Mouse (Mus musculus): ENCODE measurements at regions not wholly inside any gene's neighbourhood (a gene's known extent, or its start where the extent isn't known, plus 50 kb on each side); places are given as distances from the start of the nearest gene placed in this dataset.

DNA sequence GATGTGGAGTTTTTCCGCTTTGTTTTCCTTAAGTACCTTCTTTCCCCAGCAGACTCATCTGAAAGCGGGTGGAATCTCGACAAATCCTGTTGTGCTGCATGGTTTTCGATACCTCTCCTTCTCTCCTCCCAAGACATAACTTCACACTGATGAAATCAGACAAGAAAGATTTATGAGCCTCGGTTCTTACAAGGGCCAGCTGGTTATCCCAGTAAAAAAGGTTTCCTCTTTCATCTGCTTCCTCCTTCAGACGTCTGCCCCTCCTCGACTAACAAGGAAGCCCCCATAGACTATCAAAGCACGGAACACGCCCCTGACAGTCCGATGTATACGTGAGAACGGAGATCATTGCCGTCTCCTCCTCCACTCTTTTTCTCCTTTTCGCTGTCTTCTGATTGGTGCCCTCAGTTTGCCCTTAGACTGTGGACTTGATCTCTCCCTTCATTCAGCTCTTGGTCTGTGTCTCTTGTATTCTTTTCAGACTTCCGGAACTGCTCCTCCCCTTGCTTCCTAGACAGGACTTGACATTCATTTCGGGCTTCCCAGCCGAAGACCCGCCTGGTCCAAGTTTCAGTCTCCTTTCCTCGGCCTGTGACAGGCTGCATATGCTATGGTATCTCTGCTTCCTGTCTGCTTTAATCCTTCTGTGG lies 474.4 kb downstream of the Klf5 start:
- no peaks in the 10 kb centered on the region for H3K27me3 ChIP-seq (ENCODE audit: control insufficient read depth, insufficient read depth, low read length)
- no peak overlapping the region for H3K27ac ChIP-seq (ENCODE audit: control insufficient read depth, insufficient read depth, low read depth, low read length)
- no peaks in the 10 kb centered on the region for H3K36me3 ChIP-seq (ENCODE audit: control insufficient read depth, insufficient read depth, low read length)
- H3K4me1 ChIP-seq (ENCODE audit: control insufficient read depth, insufficient read depth, low read length): no peaks in the 10 kb centered on the region
- TF ChIP-seq POLR2A (IDR thresholded peaks at IDR 0.05; ENCODE audit: control insufficient read depth, low read depth, low read length) (no peak), CTCF (IDR thresholded peaks at IDR 0.05; ENCODE audit: control insufficient read depth, insufficient read depth, insufficient replicate concordance, low read depth, low read length) (no peak)
- peak overlapping the region; percentile 54 for H3K4me3 ChIP-seq (ENCODE audit: control insufficient read depth, low read depth, low read length)

DNA sequence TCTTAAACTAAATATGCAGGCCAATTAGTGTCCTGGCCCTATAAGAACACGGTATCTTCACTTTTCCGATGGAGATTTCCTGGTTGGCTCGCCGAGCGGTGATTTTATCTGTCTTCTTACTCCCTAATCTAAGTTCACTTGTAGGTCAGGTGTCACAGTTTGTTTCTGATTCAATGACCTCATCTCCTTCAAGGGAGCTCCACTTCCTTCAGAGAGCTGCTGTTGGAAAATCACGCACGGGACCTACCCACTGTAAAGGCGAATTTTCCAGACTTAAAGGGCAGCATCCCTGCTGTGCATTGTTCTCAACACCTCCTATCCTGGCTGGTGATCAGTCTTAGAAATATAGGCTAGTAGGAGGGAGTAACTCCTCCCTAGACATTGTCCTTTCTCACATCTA lies 480.0 kb downstream of the Klf5 start:
- no peak overlapping the region for H3K4me3 ChIP-seq (ENCODE audit: control insufficient read depth, low read depth, low read length)
- TF ChIP-seq CTCF (IDR thresholded peaks at IDR 0.05; ENCODE audit: control insufficient read depth, insufficient read depth, insufficient replicate concordance, low read depth, low read length) (no peak), POLR2A (IDR thresholded peaks at IDR 0.05; ENCODE audit: control insufficient read depth, low read depth, low read length) (no peak)
- no peaks in the 10 kb centered on the region for H3K27me3 ChIP-seq (ENCODE audit: control insufficient read depth, insufficient read depth, low read length)
- no peak overlapping the region for H3K27ac ChIP-seq (ENCODE audit: control insufficient read depth, insufficient read depth, low read depth, low read length)
- no peaks in the 10 kb centered on the region for H3K4me1 ChIP-seq (ENCODE audit: control insufficient read depth, insufficient read depth, low read length)
- no peaks in the 10 kb centered on the region for H3K36me3 ChIP-seq (ENCODE audit: control insufficient read depth, insufficient read depth, low read length)

DNA sequence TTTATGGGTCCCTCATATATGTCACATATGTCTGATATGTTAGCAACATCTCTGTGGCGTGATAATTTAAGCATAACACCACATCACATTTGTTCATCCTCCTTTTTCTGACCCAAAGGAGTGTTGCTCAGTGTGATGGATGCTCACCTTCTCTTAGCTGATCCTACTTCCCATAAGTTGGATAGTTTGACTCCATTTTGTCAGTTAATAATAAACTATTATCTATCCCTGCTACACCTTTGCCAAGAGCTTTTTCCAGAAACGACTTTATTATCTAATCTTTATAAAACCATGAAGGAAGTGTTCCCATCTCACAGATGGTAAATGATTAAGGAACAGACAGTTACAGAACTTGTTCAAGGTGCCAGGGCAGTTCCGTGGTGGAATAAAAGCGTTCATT lies 480.5 kb downstream of the Klf5 start:
- no peak for TF ChIP-seq CTCF (IDR thresholded peaks at IDR 0.05; ENCODE audit: control insufficient read depth, insufficient read depth, insufficient replicate concordance, low read depth, low read length)
- no peak for TF ChIP-seq POLR2A (IDR thresholded peaks at IDR 0.05; ENCODE audit: control insufficient read depth, low read depth, low read length)
- Histone ChIP-seq H3K4me3 (ENCODE audit: control insufficient read depth, low read depth, low read length) (no peak overlapping the region), H3K4me1 (ENCODE audit: control insufficient read depth, insufficient read depth, low read length) (no peaks in the 10 kb centered on the region), H3K27me3 (ENCODE audit: control insufficient read depth, insufficient read depth, low read length) (no peaks in the 10 kb centered on the region), H3K36me3 (ENCODE audit: control insufficient read depth, insufficient read depth, low read length) (no peaks in the 10 kb centered on the region), H3K27ac (ENCODE audit: control insufficient read depth, insufficient read depth, low read depth, low read length) (no peak overlapping the region)

DNA sequence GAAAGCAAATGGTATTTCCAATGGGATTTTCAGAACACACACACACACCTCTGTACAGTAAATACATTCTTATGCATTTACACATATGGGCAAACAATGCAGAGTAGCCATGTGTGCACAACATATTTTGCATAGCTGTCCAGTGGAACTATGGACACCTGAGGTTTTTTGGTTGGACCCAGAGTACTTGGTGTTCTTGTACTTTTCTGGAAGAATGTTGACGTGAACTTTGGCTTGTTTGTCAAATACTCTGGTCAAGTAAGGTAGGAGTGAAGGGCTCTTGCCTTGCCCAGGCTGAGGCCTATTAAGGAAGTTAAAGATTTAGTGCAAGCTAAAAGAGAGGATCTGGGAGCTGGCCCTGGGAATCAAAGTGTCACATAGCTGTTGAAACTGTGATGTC lies 485.2 kb downstream of the Klf5 start:
- Histone ChIP-seq H3K27me3 (ENCODE audit: control insufficient read depth, insufficient read depth, low read length) (no peaks in the 10 kb centered on the region), H3K4me1 (ENCODE audit: control insufficient read depth, insufficient read depth, low read length) (no peaks in the 10 kb centered on the region), H3K4me3 (ENCODE audit: control insufficient read depth, low read depth, low read length) (no peak overlapping the region), H3K27ac (ENCODE audit: control insufficient read depth, insufficient read depth, low read depth, low read length) (no peak overlapping the region), H3K36me3 (ENCODE audit: control insufficient read depth, insufficient read depth, low read length) (no peaks in the 10 kb centered on the region)
- TF ChIP-seq POLR2A (IDR thresholded peaks at IDR 0.05; ENCODE audit: control insufficient read depth, low read depth, low read length): no peak
- TF ChIP-seq CTCF (IDR thresholded peaks at IDR 0.05; ENCODE audit: control insufficient read depth, insufficient read depth, insufficient replicate concordance, low read depth, low read length): no peak

DNA sequence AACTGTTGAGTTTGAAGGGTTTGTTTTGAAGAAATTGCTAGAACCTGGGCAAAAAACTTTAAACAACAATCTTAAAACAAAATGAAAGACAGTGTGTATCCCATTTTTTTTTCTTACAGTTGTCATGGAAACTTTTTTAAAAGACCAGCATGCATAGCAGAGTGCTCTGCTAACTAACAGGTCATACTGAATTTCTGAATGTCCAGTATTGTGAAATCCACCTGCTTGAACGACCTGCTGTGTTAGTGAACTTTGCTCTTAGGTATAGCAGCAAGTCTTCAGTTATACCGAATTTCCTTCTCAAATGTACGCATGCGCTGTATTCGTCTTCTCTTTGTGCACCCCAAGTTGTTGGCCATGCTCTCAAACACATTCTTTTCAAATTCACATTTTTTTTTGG lies 486.6 kb downstream of the Klf5 start:
- TF ChIP-seq POLR2A (IDR thresholded peaks at IDR 0.05; ENCODE audit: control insufficient read depth, low read depth, low read length): no peak
- no peak for TF ChIP-seq CTCF (IDR thresholded peaks at IDR 0.05; ENCODE audit: control insufficient read depth, insufficient read depth, insufficient replicate concordance, low read depth, low read length)
- Histone ChIP-seq H3K4me1 (ENCODE audit: control insufficient read depth, insufficient read depth, low read length) (no peaks in the 10 kb centered on the region), H3K27me3 (ENCODE audit: control insufficient read depth, insufficient read depth, low read length) (no peaks in the 10 kb centered on the region), H3K27ac (ENCODE audit: control insufficient read depth, insufficient read depth, low read depth, low read length) (no peak overlapping the region), H3K4me3 (ENCODE audit: control insufficient read depth, low read depth, low read length) (no peak overlapping the region), H3K36me3 (ENCODE audit: control insufficient read depth, insufficient read depth, low read length) (no peaks in the 10 kb centered on the region)

DNA sequence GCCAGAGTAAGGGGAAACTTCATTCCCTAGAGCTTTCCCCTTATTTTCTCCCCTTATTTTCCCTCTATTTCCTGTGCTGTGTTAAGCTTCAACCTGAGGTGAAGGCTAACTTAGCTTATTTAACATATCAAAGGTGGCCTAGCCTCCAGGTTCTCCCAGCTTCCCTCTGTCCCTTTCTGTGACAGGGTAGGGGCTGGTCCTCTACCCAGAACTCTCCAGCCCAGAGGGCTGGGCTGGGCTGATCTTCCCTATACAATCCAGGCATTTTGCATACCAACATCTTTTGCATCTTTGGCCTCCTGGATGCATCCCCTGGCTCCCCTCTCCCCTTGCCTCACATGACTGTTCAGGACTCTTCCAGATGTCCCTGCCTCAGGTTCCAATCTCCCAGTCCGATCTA lies 487.9 kb downstream of the Klf5 start:
- Histone ChIP-seq H3K27ac (ENCODE audit: control insufficient read depth, insufficient read depth, low read depth, low read length) (no peak overlapping the region), H3K36me3 (ENCODE audit: control insufficient read depth, insufficient read depth, low read length) (no peaks in the 10 kb centered on the region), H3K4me3 (ENCODE audit: control insufficient read depth, low read depth, low read length) (no peak overlapping the region), H3K27me3 (ENCODE audit: control insufficient read depth, insufficient read depth, low read length) (no peaks in the 10 kb centered on the region), H3K4me1 (ENCODE audit: control insufficient read depth, insufficient read depth, low read length) (no peaks in the 10 kb centered on the region)
- no peak for TF ChIP-seq CTCF (IDR thresholded peaks at IDR 0.05; ENCODE audit: control insufficient read depth, insufficient read depth, insufficient replicate concordance, low read depth, low read length)
- no peak for TF ChIP-seq POLR2A (IDR thresholded peaks at IDR 0.05; ENCODE audit: control insufficient read depth, low read depth, low read length)

DNA sequence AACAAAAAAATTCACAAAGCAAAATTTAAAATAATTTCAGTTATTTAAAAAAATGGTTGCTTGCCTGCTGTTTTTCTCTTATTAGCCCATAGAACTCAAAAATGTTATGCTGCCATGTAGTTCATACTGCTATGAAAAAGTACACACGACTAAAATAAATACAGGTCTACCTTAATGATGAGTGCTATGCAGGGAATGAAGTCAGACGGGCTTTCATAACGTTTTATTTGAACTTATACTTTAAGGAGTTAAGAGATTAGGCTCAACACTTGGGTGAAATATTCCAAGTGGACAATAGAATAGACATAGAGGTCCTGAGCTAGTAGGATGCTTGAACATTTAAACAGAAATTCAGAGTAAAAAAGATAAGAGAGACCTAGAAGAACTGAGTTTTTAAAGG lies 489.7 kb downstream of the Klf5 start:
- no peaks in the 10 kb centered on the region for H3K4me1 ChIP-seq (ENCODE audit: control insufficient read depth, insufficient read depth, low read length)
- TF ChIP-seq CTCF (IDR thresholded peaks at IDR 0.05; ENCODE audit: control insufficient read depth, insufficient read depth, insufficient replicate concordance, low read depth, low read length): no peak
- TF ChIP-seq POLR2A (IDR thresholded peaks at IDR 0.05; ENCODE audit: control insufficient read depth, low read depth, low read length): no peak
- no peak overlapping the region for H3K27ac ChIP-seq (ENCODE audit: control insufficient read depth, insufficient read depth, low read depth, low read length)
- H3K4me3 ChIP-seq (ENCODE audit: control insufficient read depth, low read depth, low read length): no peak overlapping the region
- H3K27me3 ChIP-seq (ENCODE audit: control insufficient read depth, insufficient read depth, low read length): no peaks in the 10 kb centered on the region
- H3K36me3 ChIP-seq (ENCODE audit: control insufficient read depth, insufficient read depth, low read length): no peaks in the 10 kb centered on the region

DNA sequence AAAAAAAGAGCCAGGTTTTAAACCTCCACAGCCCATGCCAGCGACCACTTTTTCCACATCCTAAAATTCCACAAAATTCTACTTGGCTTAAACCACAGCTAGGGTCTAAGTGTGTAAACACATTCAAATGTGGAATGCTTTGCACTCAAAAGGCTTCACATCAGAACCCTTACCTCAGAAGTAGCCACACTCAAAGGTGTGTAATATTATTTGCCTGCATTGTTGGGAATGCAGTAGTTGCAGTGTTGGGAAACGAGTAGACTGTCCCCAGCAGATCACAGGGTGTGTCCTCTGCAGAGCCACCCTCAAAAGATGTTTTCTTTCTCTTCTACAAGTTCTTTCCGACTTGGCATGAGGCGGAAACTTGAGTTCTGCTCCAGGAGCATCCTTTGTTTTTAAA lies 488.2 kb downstream of the Klf12 start:
- Histone ChIP-seq H3K4me3 (ENCODE audit: control insufficient read depth, low read depth, low read length) (no peak overlapping the region), H3K27ac (ENCODE audit: control insufficient read depth, insufficient read depth, low read depth, low read length) (no peak overlapping the region), H3K36me3 (ENCODE audit: control insufficient read depth, insufficient read depth, low read length) (no peaks in the 10 kb centered on the region), H3K4me1 (ENCODE audit: control insufficient read depth, insufficient read depth, low read length) (no peaks in the 10 kb centered on the region), H3K27me3 (ENCODE audit: control insufficient read depth, insufficient read depth, low read length) (no peaks in the 10 kb centered on the region)
- TF ChIP-seq POLR2A (IDR thresholded peaks at IDR 0.05; ENCODE audit: control insufficient read depth, low read depth, low read length) (no peak), CTCF (IDR thresholded peaks at IDR 0.05; ENCODE audit: control insufficient read depth, insufficient read depth, insufficient replicate concordance, low read depth, low read length) (no peak)
